Mouse (Mus musculus) G1E (cell line): ENCODE data around the gene Gng12. TPM values are rescaled to one million over a fixed set of nuclear protein-coding genes. Genes with fewer than 3 reads are reported as not detected.

Source experiments
- ATAC-seq: 2 replicates; pipeline ENCODE4 v1.8.0; 2016; ENCODE audit warnings: mild to moderate bottlenecking; ENCODE audit not compliant: insufficient number of reproducible peaks, poor library complexity, low FRiP score, severe bottlenecking; ENCODE audit errors: extremely low read depth
- DNase-seq: peaks from one replicate; pipeline ENCODE4 v3.0.0; 2012; ENCODE audit warnings: low spot score
- H3K27me3 ChIP-seq: 2 replicates; pipeline ENCODE4 v1.6.1; 2012; ENCODE audit warnings: mild to moderate bottlenecking, low read length, inconsistent platforms; ENCODE audit not compliant: insufficient read depth
- H3K36me3 ChIP-seq: replicated peaks from 2 replicates; pipeline ENCODE3; 2012; ENCODE audit warnings: mild to moderate bottlenecking, inconsistent platforms
- H3K4me1 ChIP-seq: 2 replicates; pipeline ENCODE4 v1.6.1; 2012; ENCODE audit warnings: low read depth, low read length, inconsistent platforms, mixed read lengths; ENCODE audit not compliant: insufficient read depth
- H3K4me3 ChIP-seq: 2 replicates; pipeline ENCODE4 v1.5.1; 2012; ENCODE audit warnings: low read depth, mild to moderate bottlenecking, inconsistent platforms, low read length, moderate library complexity, mixed read lengths
- H3K9me3 ChIP-seq: replicated peaks from 2 replicates; pipeline ENCODE4 v1.6.1; 2012; ENCODE audit warnings: inconsistent platforms
- CTCF ChIP-seq: IDR thresholded peaks from 2 replicates; pipeline ENCODE4 v1.5.1; 2012; ENCODE audit warnings: low read depth, low read length, inconsistent platforms, mixed read lengths
- GATA1 ChIP-seq: IDR thresholded peaks from 2 replicates; pipeline ENCODE4 v1.6.1; 2012; ENCODE audit warnings: borderline replicate concordance, low read length, inconsistent platforms, mixed read lengths
- GATA2 ChIP-seq: IDR thresholded peaks from 2 replicates; pipeline ENCODE4 v1.6.1; 2012; ENCODE audit warnings: low read depth, low read length, inconsistent platforms, borderline replicate concordance
- POLR2AphosphoS5 ChIP-seq: IDR thresholded peaks from 2 replicates; pipeline ENCODE4 v1.6.1; 2012; ENCODE audit warnings: low read depth, low read length, inconsistent platforms; ENCODE audit not compliant: insufficient replicate concordance
- TAL1 ChIP-seq: conservative IDR thresholded peaks from 2 replicates; pipeline ENCODE4 v1.6.1; 2012; ENCODE audit warnings: low read depth, low read length, inconsistent platforms, mixed read lengths
- polyA plus RNA-seq: library from polyadenylated mRNA; stranded (reverse); fragments of >175 nt; gene quantifications from 2 replicates; pipeline ENCODE4 v1.2.3, GENCODE M21; 2012
- total RNA-seq, 2 experiments: library from RNA; stranded (forward) in 1 of 2; stranded (reverse) in 1 of 2; fragments of 200-1000 nt in 1 of 2; fragments of >200 nt in 1 of 2; fragmentation: Nextera tagmentation in 1 of 2; gene quantifications; 2 replicates each; pipeline ENCODE4 v1.2.3; 2014 to 2017

The Gng12 gene
- total and polyA plus RNA-seq, 3 experiments: 0.11 to 0.53 TPM; not detected in 1

GRCm38 (mm10) chr6:66995825-66996224 is 99.6 kb downstream of the Gng12 start:
- no peak for DNase-seq
- ATAC-seq: no peak
- TF ChIP-seq POLR2AphosphoS5: no peak
- no peak for TF ChIP-seq TAL1
- no peak for TF ChIP-seq GATA2
- no peak for TF ChIP-seq CTCF
- no peak for TF ChIP-seq GATA1
- peaks cover 17% of the 10 kb centered on the region for H3K4me1 ChIP-seq
- no peak overlapping the region for H3K4me3 ChIP-seq
- H3K9me3 ChIP-seq: no peaks in the 10 kb centered on the region
- H3K36me3 ChIP-seq: no peaks in the 10 kb centered on the region
- no peaks in the 10 kb centered on the region for H3K27me3 ChIP-seq

GRCm38 (mm10) chr6:66996257-66996656 is 100.1 kb downstream of the Gng12 start:
- Histone ChIP-seq H3K4me3 (no peak overlapping the region), H3K4me1 (peaks cover 14% of the 10 kb centered on the region; the same call in 1 of the 2 replicates), H3K27me3 (no peaks in the 10 kb centered on the region), H3K36me3 (no peaks in the 10 kb centered on the region), H3K9me3 (no peaks in the 10 kb centered on the region)
- TF ChIP-seq TAL1: no peak
- TF ChIP-seq CTCF: no peak
- TF ChIP-seq GATA2: no peak
- DNase-seq (no peak), ATAC-seq (no peak)

- no peak for TF ChIP-seq GATA1
- no peak for TF ChIP-seq TAL1
- TF ChIP-seq POLR2AphosphoS5: no peak
- no peak for ATAC-seq
- DNase-seq: no peak
- Histone ChIP-seq H3K4me1 (peaks cover 4% of the 10 kb centered on the region; the same call in 1 of the 2 replicates), H3K36me3 (no peaks in the 10 kb centered on the region), H3K9me3 (no peaks in the 10 kb centered on the region), H3K27me3 (no peaks in the 10 kb centered on the region), H3K4me3 (no peak overlapping the region)
These were observed 102.4 kb downstream of the Gng12 start for GRCm38 (mm10) chr6:66998645-66999044.

DNA sequence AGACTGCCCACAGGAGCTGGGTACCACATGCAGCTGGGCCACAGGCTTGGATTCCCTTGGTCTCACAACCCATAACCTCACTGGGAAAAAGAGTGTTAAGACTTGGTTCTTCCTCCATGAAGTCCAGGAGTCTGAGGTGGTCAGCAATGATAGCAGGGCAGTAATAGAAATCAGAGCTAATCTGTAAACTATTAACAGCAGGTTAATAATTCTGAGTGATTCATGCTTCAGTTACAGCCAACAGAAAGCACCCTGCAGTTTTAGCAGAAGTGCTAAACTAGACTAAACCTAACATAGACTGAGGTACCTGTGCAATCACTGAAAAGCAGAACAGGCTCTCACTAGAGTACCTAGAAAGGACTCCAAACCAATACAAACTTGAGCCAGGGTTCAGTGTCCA is 103.6 kb downstream of the Gng12 start:
- DNase-seq (no peak), ATAC-seq (no peak)
- H3K9me3 ChIP-seq: no peaks in the 10 kb centered on the region
- H3K27me3 ChIP-seq: no peaks in the 10 kb centered on the region
- peaks cover 4% of the 10 kb centered on the region; the same call in 1 of the 2 replicates for H3K4me1 ChIP-seq
- TF ChIP-seq GATA1: no peak
- TF ChIP-seq POLR2AphosphoS5: no peak
- no peak for TF ChIP-seq TAL1
- TF ChIP-seq GATA2: no peak
- no peak for TF ChIP-seq CTCF
- H3K36me3 ChIP-seq: no peaks in the 10 kb centered on the region
- no peak overlapping the region for H3K4me3 ChIP-seq

GRCm38 (mm10) chr6:67009888-67010287 is 113.7 kb downstream of the Gng12 start:
- H3K36me3 ChIP-seq: no peaks in the 10 kb centered on the region
- no peaks in the 10 kb centered on the region for H3K27me3 ChIP-seq
- ATAC-seq (no peak; the same call in 1 of the 2 replicates), DNase-seq (no peak)
- H3K9me3 ChIP-seq: no peaks in the 10 kb centered on the region
- H3K4me3 ChIP-seq: no peak overlapping the region
- H3K4me1 ChIP-seq: peaks cover 32% of the 10 kb centered on the region
- TF ChIP-seq POLR2AphosphoS5: no peak
- TF ChIP-seq CTCF: no peak
- no peak for TF ChIP-seq GATA2
- TF ChIP-seq TAL1: no peak
- no peak for TF ChIP-seq GATA1

DNA sequence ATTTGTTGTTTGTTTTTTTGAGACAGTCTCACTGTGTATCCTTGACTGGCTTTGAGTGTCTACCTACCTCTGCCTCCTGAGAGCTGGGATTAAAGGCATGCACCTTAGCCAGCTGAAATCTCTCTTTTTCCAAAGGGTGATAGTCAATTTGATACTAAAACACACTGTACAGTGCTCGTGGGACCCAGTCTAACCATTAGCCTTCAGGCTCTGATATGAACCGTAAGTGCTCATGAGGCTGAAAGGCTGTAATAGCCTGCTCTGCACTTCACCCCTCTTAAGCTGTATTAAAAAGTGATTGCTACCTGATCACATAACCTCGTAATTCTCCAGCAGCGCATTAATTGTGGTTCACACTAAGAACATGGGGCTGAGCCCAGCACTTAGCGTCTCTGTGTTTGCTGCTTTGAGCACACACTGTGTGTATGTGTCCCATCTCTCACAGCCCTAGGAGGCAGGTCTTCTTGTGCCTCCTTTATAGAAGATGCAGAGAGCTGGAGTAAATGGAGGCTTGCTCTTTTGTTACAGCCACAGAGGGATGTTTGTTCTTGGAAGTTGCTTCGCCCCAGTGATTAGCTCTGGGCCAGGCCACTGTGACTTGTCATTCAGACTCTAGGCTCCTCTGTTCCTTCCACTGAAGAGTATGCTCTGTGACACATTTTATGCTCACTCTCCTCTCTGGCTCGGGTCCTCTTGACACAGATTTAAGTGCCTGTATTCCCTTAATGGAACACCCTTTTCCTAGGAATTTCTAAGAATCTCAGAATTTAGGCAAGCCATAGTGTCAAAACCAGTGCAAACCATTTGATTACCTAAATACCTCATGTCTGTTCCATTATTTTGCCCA is 114.4 kb downstream of the Gng12 start:
- TF ChIP-seq GATA1: no peak
- TF ChIP-seq GATA2: no peak
- TF ChIP-seq POLR2AphosphoS5: no peak
- no peak for TF ChIP-seq CTCF
- no peak for TF ChIP-seq TAL1

DNA sequence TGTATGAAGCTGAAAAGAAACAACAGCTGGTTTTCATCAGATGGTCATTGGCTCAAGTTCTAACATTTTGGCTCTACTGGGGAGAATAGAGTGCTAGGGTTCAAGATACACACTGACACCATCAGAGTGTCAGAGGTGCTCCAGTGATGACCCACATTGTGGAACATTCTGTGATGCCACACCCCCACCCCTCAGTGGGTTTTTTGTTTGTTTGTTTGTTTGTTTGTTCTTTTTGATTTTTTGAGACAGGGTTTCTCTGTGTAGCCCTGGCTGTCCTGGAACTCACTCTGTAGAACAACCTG is 115.0 kb downstream of the Gng12 start:
- ATAC-seq: no peak
- H3K36me3 ChIP-seq: no peaks in the 10 kb centered on the region
- no peak for DNase-seq
- no peak overlapping the region for H3K4me3 ChIP-seq
- no peaks in the 10 kb centered on the region for H3K9me3 ChIP-seq
- TF ChIP-seq TAL1: no peak
- TF ChIP-seq POLR2AphosphoS5: no peak
- no peak for TF ChIP-seq CTCF
- no peak for TF ChIP-seq GATA1
- no peak for TF ChIP-seq GATA2
- peaks cover 38% of the 10 kb centered on the region for H3K4me1 ChIP-seq
- no peaks in the 10 kb centered on the region for H3K27me3 ChIP-seq

More for the DNA sequence above, 114.4 kb downstream of the Gng12 start:
- H3K36me3 ChIP-seq: no peaks in the 10 kb centered on the region
- H3K27me3 ChIP-seq: no peaks in the 10 kb centered on the region
- ATAC-seq: no peak
- H3K9me3 ChIP-seq: no peaks in the 10 kb centered on the region
- peaks cover 32% of the 10 kb centered on the region for H3K4me1 ChIP-seq
- no peak overlapping the region for H3K4me3 ChIP-seq
- no peak for DNase-seq
